Mouse (Mus musculus) heart, embryonic 11.5 days (tissue): Measurements from ENCODE around the gene Erv3. TPM values are rescaled to one million over a fixed set of nuclear protein-coding genes. Genes with fewer than 3 reads are reported as not detected.

ENCODE experiments used
- ATAC-seq: fragments of 200-750 bp; cut with Nextera tagmentation; replicated peaks from 2 replicates; pipeline ENCODE4 v1.8.0; 2017; ENCODE audit warnings: moderate library complexity; ENCODE audit not compliant: insufficient number of reproducible peaks, low FRiP score, low TSS enrichment
- H3K27ac ChIP-seq: fragments of 300-500 bp; sonication (generic); 2 replicates; pipeline ENCODE4 v1.5.1; 2014; ENCODE audit warnings: mild to moderate bottlenecking, low read depth, low read length
- H3K27me3 ChIP-seq: fragments of 300-500 bp; sonication (generic); 2 replicates; pipeline ENCODE4 v1.6.1; 2014; ENCODE audit warnings: mild to moderate bottlenecking, low read length, mixed read lengths; ENCODE audit not compliant: control insufficient read depth, insufficient read depth
- H3K36me3 ChIP-seq: fragments of 300-500 bp; sonication (generic); 2 replicates; pipeline ENCODE4 v1.6.1; 2014; ENCODE audit warnings: mild to moderate bottlenecking, low read length, moderate library complexity, mixed read lengths; ENCODE audit not compliant: control insufficient read depth, insufficient read depth
- H3K4me1 ChIP-seq: fragments of 300-500 bp; sonication (generic); 2 replicates; pipeline ENCODE4 v1.6.1; 2014; ENCODE audit warnings: low read length; ENCODE audit not compliant: control insufficient read depth, insufficient read depth
- H3K4me2 ChIP-seq: fragments of 300-500 bp; sonication (generic); 2 replicates; pipeline ENCODE4 v1.6.1; 2014; ENCODE audit warnings: mild to moderate bottlenecking, moderate library complexity
- H3K4me3 ChIP-seq: fragments of 300-500 bp; sonication (generic); 2 replicates; pipeline ENCODE4 v1.5.1; 2014; ENCODE audit warnings: low read depth, low read length
- H3K9ac ChIP-seq: fragments of 300-500 bp; sonication (generic); 2 replicates; pipeline ENCODE4 v1.6.1; 2014; ENCODE audit warnings: mild to moderate bottlenecking, low read depth, low read length, moderate library complexity
- H3K9me3 ChIP-seq: fragments of 300-500 bp; sonication (generic); replicated peaks from 2 replicates; pipeline ENCODE4 v1.6.1; 2016; ENCODE audit warnings: low read length; ENCODE audit not compliant: control insufficient read depth
- WGBS: fragments of 180-500 bp; shearing (Covaris S2); extraction: QIAGEN DNeasy Blood & Tissue Kit; methylation state at CpG from one replicate; pipeline ENCODE4 v1.1.7; 2014; ENCODE audit not compliant: insufficient replicate concordance; 5-methylcytosine and 5-hydroxymethylcytosine counted together
- polyA plus RNA-seq: library from polyadenylated mRNA; unstranded; fragments of >200 nt; fragmentation: Nextera tagmentation; extraction: Ambion mirVana; gene quantifications from 2 replicates; pipeline ENCODE4 v1.2.1, GENCODE M21; 2014

Erv3 gene
- polyA plus RNA-seq, 1 experiment from 2014 or later: not detected

DNA sequence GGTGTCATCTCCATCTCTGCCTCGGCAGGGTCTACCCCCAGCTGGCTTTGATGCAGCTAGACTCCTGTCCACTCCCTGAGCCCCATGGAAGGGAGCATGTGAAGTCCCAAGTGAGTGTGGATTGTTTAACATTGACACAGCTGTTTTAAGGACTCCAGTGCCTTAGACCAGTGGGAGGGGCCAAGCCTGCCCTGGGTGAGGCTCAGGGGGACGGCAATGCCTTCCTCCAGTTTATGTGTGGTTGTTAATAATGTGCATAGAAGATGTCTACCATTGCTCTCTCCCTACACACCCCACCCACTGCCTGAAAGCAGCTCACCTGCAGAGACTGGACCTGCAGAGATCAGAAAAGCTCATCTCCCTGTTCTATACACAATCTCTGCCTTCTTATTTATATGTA is 35.6 kb downstream of the Erv3 start:
- WGBS: 43% methylated on average over 2 of the region's 2 CpGs
- ATAC-seq: no peak
- H3K4me2 ChIP-seq: no peak overlapping the region
- no peak overlapping the region for H3K27ac ChIP-seq
- H3K27me3 ChIP-seq: no peaks in the 10 kb centered on the region
- no peaks in the 10 kb centered on the region for H3K9me3 ChIP-seq
- no peak overlapping the region for H3K4me3 ChIP-seq
- no peaks in the 10 kb centered on the region for H3K36me3 ChIP-seq
- H3K9ac ChIP-seq: no peak overlapping the region
- H3K4me1 ChIP-seq: peaks cover 7% of the 10 kb centered on the region

DNA sequence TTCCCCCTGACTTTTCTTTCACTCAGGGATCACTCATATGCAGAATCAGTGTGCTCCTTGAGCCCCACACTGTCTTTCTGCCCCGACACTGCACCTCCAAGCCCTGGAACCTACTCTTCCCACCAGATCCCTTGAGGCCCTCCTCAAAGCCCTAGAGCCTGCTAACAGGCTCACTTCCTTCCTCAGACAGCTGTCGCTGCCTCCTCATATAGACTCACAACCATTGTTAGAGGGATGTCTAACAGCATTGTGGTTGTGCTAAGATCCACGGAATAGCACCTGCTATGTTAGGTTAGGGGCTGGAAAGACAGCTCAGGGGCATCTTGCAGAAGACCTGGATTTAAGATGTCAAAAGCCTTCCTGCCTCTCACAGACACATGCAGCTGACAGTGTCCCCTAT is 37.1 kb downstream of the Erv3 start:
- ATAC-seq: no peak
- peaks cover 7% of the 10 kb centered on the region for H3K4me1 ChIP-seq

DNA sequence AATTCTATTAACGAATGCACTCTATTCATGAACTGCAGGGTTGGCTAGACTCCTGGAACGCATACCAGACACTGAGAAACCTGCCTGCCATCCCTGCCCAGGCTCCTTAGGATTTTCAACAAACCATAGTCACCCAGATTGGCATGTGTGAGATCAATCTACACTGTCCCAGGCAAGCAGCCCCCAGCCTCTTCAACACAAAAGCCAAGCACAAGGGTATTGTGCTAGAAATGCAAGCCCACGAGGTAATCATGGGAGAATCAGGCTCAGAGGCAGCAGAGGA is 37.9 kb downstream of the Erv3 start:
- no peaks in the 10 kb centered on the region for H3K9me3 ChIP-seq
- no peaks in the 10 kb centered on the region for H3K36me3 ChIP-seq
- H3K27me3 ChIP-seq: no peaks in the 10 kb centered on the region
- WGBS: 64% methylated on average over 3 of the region's 3 CpGs
- H3K27ac ChIP-seq: no peak overlapping the region
- no peak for ATAC-seq
- no peak overlapping the region for H3K4me2 ChIP-seq
- H3K4me1 ChIP-seq: peaks cover 7% of the 10 kb centered on the region
- H3K4me3 ChIP-seq: no peak overlapping the region
- no peak overlapping the region for H3K9ac ChIP-seq

More for the DNA sequence above, 37.1 kb downstream of the Erv3 start:
- Histone ChIP-seq H3K4me2 (no peak overlapping the region), H3K4me3 (no peak overlapping the region), H3K9me3 (no peaks in the 10 kb centered on the region), H3K36me3 (no peaks in the 10 kb centered on the region), H3K27me3 (no peaks in the 10 kb centered on the region), H3K27ac (no peak overlapping the region), H3K9ac (no peak overlapping the region)
- 68% methylated on average over 3 of the region's 3 CpGs for WGBS

DNA sequence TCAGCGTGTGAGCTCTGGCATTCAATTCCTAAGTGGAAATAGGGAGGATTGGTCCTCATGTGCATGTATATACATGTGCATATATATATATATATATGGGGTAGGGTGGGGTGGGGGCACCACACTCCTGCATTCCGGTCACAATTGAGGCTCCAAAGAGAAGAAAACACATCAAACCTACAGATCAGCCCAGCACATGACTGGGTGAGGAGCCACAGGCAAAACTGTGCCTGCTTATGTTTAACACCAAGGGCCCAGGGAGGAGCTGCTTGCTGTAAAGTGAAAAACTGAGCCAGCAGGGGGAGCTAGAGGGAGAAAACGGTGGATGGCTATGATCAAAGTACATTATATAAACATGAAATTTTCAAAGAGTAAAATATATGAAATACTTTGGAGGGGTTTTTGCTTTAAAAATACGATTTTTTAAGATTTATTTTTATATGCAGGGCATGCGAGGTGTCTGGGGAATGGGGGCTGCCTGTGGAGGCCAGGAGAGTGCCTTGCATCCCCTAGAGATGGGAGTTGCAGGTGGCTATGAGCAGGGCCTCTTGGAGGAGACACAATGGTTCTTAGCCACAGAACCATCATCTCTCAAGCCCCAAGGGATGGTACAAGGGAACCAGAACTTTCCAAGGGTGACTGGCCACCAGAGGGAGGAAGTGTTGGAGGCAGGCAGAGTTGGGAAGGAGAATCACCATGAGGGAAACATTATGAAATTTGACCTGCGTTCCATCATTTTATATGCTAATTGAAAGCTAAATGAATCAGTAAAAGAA is 38.4 kb downstream of the Erv3 start:
- Histone ChIP-seq H3K27me3 (no peaks in the 10 kb centered on the region), H3K9me3 (no peaks in the 10 kb centered on the region), H3K27ac (no peak overlapping the region), H3K4me2 (no peak overlapping the region), H3K4me3 (no peak overlapping the region), H3K36me3 (no peaks in the 10 kb centered on the region), H3K9ac (no peak overlapping the region), H3K4me1 (peaks cover 7% of the 10 kb centered on the region)
- no peak for ATAC-seq
- 28% methylated on average over 6 of the region's 6 CpGs for WGBS

DNA sequence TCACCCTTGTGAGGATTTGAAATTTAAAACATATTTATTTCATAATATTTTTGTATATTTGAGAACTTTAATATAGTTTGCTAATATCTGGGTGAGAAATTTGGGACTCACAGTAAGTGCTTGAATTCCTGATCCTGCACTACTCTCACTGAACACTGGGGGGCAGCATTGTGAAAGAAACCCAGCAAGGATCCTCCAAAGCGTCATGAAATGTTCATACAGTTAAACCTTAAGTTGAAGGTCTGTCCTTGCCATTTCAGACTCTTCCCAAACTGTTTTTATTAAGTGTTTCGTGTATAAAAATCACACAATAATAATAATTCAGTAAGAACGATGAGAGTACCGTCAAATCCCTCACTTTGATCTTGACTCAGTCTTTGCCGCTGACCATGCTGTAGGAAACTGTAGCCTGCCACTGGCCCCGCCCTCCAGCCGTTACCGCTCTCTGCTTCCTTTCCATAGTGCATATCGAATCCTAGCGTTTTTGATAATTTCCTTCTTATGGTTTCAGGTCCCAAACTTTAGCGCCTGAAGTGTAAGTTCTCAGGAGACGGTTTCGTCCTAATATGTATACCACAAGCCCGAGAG is 39.4 kb downstream of the Erv3 start:
- Histone ChIP-seq H3K9me3 (no peaks in the 10 kb centered on the region), H3K36me3 (no peaks in the 10 kb centered on the region), H3K4me2 (peak overlapping the region; percentile 63), H3K9ac (no peak overlapping the region), H3K27ac (no peak overlapping the region), H3K27me3 (no peaks in the 10 kb centered on the region), H3K4me3 (0 out of 2 replicates have a peak overlapping the region, but pooled peaks have one; percentile 0), H3K4me1 (peaks cover under 1% of the 10 kb centered on the region)
- ATAC-seq: no peak
- WGBS: 21% methylated on average over 14 of the region's 14 CpGs

DNA sequence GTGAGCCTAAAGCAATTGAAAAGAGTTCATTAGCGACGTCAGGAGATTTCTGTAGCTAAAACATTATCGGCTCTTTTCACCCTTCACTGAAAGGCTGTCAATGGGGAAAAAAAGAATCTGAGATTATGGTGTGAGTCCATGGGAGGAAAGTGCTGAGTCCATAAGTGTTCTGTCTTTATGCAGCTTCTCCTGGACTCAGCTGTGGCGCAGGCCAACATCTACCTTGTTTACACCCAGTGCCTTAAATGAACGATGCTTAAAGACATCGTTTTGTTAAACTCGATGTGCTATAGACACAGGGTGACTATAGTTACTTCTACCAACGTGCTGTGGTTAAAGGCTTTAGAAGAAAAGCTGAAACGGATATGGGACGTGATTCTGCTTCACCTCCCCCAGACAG is 45.2 kb downstream of the Erv3 start:
- ATAC-seq: no peak
- no peak overlapping the region for H3K4me2 ChIP-seq
- H3K9ac ChIP-seq: no peak overlapping the region
- 80% methylated on average over 10 of the region's 10 CpGs for WGBS
- H3K4me3 ChIP-seq: no peak overlapping the region
- H3K9me3 ChIP-seq: no peaks in the 10 kb centered on the region
- no peaks in the 10 kb centered on the region for H3K36me3 ChIP-seq
- H3K4me1 ChIP-seq: no peaks in the 10 kb centered on the region
- H3K27ac ChIP-seq: no peak overlapping the region
- H3K27me3 ChIP-seq: peaks cover 9% of the 10 kb centered on the region; the same call in 1 of the 2 replicates

DNA sequence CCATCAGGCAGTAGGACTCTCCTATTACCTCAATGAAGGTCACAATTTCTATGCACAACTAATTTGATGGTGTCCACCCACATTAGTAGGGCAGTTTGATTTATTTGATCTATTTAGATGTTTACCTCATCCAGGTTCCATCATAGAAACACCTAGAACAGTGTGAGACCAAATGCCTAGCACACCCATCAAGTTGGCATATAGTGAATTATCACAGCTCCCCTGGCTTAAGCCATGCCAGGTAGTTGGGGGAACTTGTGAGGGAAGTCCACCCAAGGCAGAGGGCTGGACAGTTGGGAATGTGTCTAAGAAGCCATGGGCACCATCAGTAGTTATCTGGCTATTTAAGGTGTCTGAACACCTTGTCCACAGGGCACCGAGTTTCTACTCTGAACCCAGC is 46.1 kb downstream of the Erv3 start:
- 63% methylated on average over 1 of the region's 1 CpGs for WGBS

DNA sequence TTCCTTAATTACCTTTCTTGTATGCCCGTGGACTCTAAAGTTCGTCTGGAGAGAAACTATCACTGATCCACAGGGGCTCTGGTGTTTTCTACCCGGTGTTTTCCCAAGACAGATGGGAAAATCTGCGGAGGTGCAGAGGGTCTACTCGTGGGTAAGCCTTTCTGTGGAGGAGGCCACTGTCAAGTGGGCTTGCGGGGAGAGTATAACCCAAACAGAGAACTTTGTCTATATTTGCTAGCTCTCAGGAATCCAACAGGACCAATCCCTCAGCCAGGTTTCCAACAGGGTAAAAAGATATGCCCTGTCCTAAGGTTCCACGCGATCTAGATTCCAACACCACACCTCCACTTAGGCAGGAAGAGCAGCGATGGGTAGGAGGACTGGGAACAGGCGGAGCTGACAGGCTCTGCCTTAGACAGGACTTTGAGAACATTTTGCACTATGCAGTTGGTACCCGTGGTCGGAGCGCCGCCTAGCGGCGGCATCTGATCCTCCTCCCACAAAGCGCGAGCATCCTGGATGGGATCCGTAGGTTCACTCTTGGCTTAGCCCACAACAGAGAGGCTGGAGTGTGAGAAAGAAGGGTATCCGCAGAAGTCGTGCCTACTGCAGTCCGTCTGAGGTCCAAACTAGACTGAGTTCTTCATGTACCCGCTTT is 46.9 kb downstream of the Erv3 start:
- ATAC-seq: 0 out of 2 replicates have a peak, but pooled peaks have one; percentile 26
- no peak overlapping the region for H3K4me2 ChIP-seq
- WGBS: 17% methylated on average over 23 of the region's 23 CpGs

More for the DNA sequence above, 46.1 kb downstream of the Erv3 start:
- Histone ChIP-seq H3K9me3 (no peaks in the 10 kb centered on the region), H3K4me2 (no peak overlapping the region), H3K36me3 (no peaks in the 10 kb centered on the region), H3K4me1 (no peaks in the 10 kb centered on the region), H3K9ac (no peak overlapping the region), H3K27ac (no peak overlapping the region), H3K4me3 (no peak overlapping the region), H3K27me3 (peaks cover 9% of the 10 kb centered on the region; the same call in 1 of the 2 replicates)
- no peak for ATAC-seq

More for the DNA sequence above, 46.9 kb downstream of the Erv3 start:
- H3K9me3 ChIP-seq: no peaks in the 10 kb centered on the region
- no peaks in the 10 kb centered on the region for H3K36me3 ChIP-seq
- H3K9ac ChIP-seq: no peak overlapping the region
- H3K4me3 ChIP-seq: no peak overlapping the region
- no peak overlapping the region for H3K27ac ChIP-seq
- H3K4me1 ChIP-seq: no peaks in the 10 kb centered on the region
- peaks cover 9% of the 10 kb centered on the region; the same call in 1 of the 2 replicates for H3K27me3 ChIP-seq
